Mouse (Mus musculus) left cerebral cortex, postnatal 25 days (tissue): ENCODE data around the gene Lrrc73. TPM values are rescaled to one million over a fixed set of nuclear protein-coding genes. Genes with fewer than 3 reads are reported as not detected.

Source experiments
- DNase-seq, 2 experiments: peaks; one replicate each; pipeline ENCODE4 v3.0.0; 2022; ENCODE audit warnings: low spot score in 2 of 2, mixed read lengths in 1 of 2
- intact Hi-C: fragments of 180-260 bp; cut with DNase I; formaldehyde crosslinking; loops from one replicate; pipeline ENCODE4 v1.15.1; 2025
- total RNA-seq, 2 experiments: library from RNA; stranded (reverse); gene quantifications; 2 replicates each; pipeline ENCODE4 v1.2.3; 2021

Gene Lrrc73
- total RNA-seq, 2 experiments from 2014 or later, result 72.9 to 79.7 TPM

DNA sequence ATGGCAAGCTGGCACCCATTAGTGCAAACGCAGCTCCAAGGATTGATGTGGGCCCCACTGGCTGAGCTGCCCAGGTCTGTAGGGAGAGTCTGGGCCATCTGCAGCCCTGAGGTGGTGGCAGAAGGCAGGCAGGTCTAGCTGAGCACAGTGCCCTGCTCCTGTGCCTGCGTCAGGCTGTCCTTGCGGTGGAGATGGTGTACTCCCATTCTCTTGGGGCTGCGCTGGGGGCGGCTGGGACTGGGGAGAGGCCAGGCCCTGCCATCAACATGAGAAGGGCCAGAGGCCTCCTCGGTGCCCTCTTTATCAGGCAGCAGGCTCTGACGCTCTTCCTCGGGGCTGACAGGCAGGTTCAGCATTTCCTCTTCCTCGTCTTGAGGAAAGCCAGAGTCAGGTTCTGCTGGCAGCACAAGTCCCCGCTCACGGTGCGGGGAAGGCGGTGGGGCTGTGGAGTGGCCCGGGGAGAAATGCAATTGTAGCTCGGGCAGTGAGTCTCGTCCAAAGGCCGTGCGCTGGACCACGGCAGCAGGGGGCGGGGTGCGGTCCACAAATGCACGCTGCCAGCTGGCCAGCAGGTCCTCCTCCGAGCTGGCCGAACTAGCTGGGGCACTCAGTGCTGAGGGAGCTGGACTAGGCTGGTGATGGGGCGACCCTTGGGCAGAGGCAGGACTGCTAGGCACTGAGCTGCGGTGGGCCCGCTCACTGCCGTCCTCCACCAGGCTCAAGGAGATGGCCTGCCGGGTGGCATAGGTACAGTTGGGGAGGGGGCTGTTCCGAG, 5.1 kb downstream of the Lrrc73 start:
- DNase-seq, result no peak
- intact Hi-C loops, result no loop called here

DNA sequence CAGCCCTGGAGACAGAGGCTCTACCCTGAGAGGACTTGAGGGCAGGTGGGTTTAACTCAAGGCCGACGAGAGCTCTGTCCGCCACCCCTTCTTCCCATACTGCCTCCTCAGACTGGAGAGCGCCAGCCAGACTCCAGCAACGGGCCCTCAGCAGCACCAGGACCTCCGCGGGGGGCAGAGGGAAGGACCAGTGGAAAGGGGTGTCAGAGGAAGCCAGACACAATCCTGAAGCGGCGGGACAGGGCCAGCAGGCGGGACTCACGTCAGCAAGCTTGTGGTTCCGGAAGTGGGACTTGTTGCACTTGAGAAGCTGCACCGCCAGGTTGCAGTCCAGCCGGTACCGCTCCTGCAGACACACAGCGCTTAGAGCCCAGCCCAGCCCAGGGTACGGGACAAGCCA, 6.3 kb downstream of the Lrrc73 start:
- DNase-seq, result no peak
- intact Hi-C loops, result no loop called here

DNA sequence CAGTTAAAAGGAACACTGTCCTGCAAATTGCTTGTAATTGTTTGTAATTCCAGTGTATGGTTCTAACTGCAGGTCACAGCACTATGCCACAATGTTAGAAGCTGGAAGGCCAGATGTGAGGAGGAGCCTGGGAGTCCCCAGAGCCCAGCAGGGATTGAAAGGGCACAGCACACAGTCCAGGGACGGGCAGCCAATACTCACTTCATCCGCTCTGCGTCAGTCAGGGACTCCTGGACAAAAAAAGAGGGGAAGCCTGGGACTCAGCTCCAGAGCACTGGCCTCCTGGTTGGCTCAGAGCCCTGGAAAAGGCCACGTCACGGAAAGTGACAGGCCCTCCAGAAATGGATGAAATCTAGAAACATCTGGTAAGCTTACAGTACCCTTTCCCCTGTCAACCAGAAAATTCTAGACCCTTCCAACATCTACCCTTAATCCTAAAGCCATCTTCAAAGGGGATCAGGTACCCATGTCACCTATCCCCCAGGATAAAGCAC, 8.9 kb downstream of the Lrrc73 start:
- no peak for DNase-seq
- intact Hi-C loops, result no loop called here

DNA sequence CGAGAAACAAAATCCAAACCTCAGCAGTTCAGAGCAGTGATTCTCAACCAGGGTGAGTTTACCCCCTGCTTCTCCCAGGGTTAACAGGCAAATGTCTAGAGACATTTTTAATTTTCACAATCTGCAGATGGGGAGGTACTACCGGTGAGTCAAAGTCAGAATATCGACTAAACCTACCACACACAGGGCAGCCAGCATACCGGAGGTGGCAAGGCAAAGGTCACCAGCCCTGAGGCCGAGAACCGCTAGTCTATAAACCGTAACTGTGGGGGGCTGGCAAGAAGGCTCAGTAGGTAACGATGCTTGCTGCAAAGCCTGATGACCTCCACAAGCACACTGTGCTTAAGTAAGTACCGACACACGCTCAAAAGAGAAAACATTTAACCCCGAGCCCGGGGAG, 12.2 kb downstream of the Lrrc73 start:
- no peak for DNase-seq
- intact Hi-C loops, result loop anchor here (5.0 kb wide), 1 partner anchor 127 kb away; no protein-coding TSS in a partner anchor

DNA sequence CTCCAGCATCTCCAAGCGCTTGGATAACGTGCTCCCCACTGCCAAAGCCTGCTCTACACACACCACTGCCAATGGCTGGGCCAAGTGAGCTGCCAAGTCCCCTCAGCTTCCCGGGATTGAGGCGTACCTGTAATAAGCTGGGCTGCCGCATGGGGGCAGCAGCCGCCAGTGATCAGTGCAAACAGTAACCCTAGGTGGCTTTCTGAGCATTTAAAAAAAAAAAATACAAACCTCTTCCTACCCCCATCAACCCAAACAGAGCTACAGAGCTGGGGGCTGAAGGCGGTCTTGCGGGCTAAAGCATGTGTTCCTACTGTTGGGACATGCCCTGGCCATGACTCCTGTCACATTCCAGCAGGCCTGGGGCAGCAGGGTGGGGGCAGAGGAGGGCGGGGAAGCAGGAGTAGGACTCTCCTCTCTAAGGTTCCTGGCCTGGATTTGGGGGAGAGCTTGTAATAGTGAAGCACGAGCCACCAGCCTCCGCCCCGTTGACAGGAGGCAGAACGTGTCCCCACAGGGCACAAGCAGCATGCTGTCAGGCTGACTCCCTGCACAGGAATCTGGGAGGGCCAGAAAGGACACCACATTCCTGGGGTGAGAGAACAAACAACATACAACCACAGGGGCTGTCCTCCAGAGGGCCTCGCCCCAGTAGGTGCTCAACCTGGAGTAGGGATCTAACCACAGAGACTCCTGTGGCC, 12.7 kb downstream of the Lrrc73 start:
- peak; percentile 82 to 90 for DNase-seq
- intact Hi-C loops, result loop anchor here (1.0 to 5.0 kb wide), 2 partner anchors 32 to 126 kb away; no protein-coding TSS in a partner anchor

DNA sequence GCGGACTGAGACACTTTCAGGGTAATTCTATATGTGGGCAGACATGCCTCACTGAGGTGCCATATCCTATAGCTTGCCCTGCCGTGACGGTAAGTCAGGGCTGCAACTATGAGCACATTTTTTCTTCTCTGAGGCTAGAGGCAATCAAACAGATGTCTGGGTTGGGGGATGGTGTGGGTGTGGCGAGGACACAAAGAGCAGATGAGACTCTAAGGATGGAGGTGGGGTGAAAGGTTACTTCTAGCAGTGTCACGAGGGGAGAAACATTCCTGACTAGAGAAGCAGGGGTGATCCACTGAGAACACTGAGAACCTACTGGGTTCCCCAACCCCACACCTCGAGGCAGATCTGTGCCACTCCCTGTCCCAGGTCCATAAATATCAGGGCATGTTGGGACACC, 13.7 kb downstream of the Lrrc73 start:
- no peak for DNase-seq
- intact Hi-C loops, result loop anchor here (1.0 to 5.0 kb wide), 2 partner anchors 31 to 125 kb away; no protein-coding TSS in a partner anchor

DNA sequence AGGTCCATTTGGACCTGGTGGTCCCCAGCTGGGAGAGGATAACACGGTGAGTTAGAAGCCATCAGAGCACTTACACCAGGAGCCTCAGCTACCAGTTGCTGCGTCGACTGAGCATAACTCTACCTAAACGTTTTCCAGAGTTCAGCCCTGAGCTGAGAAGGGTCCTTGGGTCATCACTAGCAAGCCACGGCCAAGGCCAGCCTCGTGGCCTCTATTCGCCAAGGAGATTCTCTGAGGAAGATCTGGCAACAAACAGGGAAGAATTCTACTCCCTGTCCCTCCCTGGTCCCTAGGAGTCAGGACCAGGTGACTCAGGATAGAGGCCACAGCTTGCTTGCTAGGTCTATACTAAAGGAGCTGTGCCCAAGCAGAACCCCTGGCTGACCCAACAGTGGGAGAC, 14.2 kb downstream of the Lrrc73 start:
- intact Hi-C loops, result loop anchor here (5.0 kb wide), 1 partner anchor 125 kb away; no protein-coding TSS in a partner anchor
- DNase-seq, result no peak

DNA sequence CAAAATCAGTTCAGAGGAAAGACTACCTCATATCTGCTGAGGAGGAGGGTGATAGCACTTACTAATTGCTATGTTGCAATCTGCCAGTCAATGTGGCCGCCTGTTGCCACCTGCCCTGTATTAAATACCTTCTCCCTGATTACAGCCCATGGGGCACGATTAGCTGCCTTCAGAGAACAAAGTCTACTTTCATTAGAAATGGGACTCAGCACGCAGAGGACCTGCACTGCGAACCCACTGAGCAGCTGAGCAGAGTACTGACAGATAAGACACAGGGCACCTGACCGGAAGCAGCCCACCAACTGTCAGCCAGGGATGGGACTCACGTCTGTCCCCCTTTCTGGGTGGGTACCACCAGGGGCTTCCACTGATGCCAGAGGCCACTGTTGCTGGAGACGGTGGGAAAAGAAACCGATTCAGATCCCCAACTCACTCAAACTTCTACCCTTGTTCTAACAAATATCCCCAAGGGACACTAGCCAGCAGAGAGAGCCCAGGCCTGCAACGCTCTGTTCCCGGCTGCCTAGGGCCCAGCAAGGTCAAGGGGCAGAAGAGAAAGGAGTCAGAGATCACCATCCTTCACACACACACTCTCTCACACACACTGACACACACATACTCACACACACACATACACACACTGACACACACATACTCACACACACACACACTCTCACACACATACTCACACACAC, 14.8 kb downstream of the Lrrc73 start:
- intact Hi-C loops, result loop anchor here (5.0 kb wide), 1 partner anchor 124 kb away; no protein-coding TSS in a partner anchor

DNA sequence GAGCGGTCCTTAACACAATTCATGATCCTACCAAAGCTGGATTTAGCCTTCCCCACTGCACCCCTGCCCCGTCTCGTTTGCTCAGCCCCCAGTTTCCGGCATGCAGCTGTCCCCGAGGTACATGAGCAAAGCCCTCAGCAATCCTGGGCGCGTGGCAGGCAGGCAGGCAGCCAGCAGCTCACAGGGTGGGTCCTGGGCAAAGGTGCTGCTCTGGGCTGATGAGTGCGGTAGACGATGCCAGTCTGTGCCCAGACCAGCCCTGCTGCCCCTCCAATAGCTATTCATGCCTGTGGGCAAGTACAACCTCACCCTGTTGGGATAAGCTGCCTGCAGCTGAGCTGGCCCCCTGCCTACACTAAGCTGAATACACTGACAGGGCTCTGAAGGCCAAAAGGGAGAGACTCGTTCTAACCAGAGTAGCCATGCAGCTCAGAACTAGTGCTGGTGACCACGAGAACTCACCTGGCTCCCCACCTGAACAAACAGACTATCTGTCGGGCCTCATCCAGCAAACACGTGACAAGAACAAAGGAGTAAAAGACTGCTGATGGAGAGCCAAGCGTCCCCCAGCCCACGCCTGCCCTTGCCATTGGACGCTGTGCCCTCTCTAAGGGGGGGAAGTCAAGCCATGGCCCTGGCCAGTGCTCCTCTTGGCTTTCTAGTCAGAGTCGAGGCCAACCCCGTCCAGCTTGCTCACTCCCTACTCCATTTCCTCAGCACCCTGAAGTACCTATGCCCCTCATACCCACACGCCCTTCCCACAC, 16.6 kb downstream of the Lrrc73 start:
- intact Hi-C loops, result loop anchor here (5.0 kb wide), 2 partner anchors 112 to 122 kb away; partner anchors contain the start of gene Zfp318
- DNase-seq, result no peak

More for the DNA sequence above, 14.8 kb downstream of the Lrrc73 start:
- no peak for DNase-seq

DNA sequence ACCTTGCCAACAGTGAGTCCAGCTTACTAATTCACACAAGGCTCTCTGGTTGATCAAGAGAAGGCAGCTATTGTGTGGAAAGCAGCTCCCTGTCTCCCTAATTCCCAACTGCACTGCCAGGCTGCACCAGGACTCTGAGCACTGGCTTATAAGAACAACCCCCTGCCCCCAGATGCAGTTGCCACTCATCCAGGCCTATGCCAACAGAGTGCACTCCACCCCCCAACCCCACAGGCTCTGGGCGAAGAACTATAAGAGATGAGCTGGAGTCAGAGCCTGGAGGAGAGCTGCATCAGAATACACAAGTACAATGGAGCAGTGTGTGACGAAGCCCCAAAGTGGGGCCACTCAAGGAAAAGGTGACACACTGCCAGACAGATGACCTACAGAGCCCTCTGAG, 18.7 kb downstream of the Lrrc73 start:
- DNase-seq, result peak in 1 of 2 experiments; percentile 40
- intact Hi-C loops, result loop anchor here (5.0 kb wide), 1 partner anchor 110 kb away; the partner anchor contains the start of gene Zfp318

DNA sequence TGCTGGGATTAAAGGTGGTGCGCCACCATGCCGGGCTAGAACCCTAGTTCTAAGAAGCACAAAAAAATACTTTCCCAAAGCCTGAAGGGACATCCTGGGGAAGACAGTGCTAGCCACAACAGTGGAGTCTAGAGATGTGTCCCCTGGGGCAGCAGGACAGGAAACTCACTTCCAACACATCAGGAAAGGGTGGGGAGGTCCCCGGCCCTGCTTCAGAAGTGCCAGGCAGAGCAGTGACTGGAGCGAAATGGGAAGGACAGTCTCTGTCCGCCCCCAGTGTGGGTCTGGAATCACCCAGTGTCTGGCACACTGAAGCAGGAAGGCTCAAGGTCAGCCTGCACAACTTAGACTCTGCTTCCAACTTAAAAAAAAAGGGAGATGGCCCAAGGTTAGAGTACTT, 19.3 kb downstream of the Lrrc73 start:
- intact Hi-C loops, result loop anchor here (5.0 kb wide), 1 partner anchor 110 kb away; the partner anchor contains the start of gene Zfp318
- no peak for DNase-seq

DNA sequence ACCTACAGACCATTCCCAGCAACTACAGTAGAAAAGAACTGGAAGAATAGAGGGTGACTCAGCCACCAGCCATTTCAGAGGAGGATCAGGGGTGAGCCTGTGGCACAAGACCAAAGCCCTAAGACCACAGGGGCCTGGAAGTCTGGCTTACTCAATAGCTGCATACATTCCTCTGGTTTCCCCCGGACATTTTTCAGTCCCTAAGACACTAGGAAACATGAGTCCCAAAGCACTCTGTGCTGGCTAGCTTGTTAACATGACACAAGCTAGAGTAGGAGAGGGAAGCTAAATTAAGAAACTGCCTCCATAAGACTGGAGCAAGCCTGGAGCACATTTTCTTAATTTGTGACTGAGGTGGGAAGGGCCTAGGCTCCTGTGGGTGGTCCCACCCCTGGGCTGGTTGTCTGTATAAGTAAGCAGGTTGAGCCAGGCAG, 20.5 kb downstream of the Lrrc73 start:
- peak; percentile 35 to 88 for DNase-seq
- intact Hi-C loops, result loop anchor here (2.0 to 5.0 kb wide), 2 partner anchors 23 to 108 kb away; partner anchors contain the start of genes Dlk2 and Zfp318

DNA sequence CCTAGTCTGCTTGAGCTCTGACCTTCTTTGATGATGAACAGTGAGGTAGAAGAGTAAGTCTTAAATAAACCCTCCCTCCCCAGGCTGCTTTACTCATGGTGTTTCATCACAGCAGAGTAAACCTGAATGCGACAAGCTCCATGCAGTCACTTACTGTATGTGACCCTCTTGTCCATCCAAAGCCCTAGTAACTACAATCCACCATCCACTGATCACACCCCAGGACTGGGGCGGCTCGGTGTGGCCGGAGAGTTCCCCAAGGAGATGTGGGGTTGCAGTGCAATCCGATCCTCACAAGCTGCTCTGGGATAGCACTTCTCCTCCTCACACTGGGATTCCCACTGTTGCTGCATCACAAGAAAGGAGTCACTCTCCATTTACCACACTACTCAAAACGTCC, 21.1 kb downstream of the Lrrc73 start:
- no peak for DNase-seq
- intact Hi-C loops, result loop anchor here (2.0 to 5.0 kb wide), 2 partner anchors 22 to 108 kb away; partner anchors contain the start of genes Dlk2 and Zfp318

DNA sequence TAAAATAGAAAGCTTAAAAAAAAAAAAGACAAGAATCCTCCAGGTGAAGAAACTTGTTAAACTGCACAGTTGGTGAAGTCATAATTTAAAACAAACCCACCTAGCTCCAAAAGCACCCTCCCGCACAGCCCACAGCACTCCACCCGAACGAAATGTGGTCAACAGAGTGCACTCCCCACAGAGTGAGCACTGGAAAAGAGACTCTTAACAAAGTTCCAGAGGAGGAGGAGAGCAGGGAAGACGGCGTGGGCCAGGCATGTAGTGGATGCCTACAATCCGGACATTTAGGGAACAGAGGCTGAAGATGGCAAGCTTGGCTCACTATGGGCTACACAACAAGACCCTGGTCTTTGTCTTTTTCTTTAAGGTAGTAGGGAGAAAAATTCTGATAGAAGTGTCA, 21.7 kb downstream of the Lrrc73 start:
- intact Hi-C loops, result loop anchor here (2.0 kb wide), 1 partner anchor 22 kb away; the partner anchor contains the start of gene Dlk2
- DNase-seq, result no peak

DNA sequence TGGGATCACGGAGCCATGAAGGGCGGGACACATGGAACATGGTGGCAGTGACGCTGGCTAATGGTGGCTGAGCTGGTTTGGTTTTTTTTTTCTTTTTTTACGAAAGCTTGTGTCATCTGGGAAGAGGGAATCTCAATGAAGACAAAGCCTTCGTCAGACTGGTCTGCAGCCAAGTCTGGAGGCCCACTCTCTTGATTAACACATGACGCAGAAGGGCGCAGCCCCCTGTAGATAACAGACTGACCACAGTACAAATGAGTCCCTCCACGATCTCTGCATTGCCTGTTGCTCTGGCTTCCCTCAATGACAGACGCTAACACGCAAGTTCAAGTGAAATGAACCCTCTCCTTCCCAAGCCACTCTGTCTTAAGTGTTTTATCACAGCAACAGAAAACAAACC, 22.2 kb downstream of the Lrrc73 start:
- intact Hi-C loops, result loop anchor here (2.0 kb wide), 1 partner anchor 21 kb away; the partner anchor contains the start of gene Dlk2
- DNase-seq, result no peak

DNA sequence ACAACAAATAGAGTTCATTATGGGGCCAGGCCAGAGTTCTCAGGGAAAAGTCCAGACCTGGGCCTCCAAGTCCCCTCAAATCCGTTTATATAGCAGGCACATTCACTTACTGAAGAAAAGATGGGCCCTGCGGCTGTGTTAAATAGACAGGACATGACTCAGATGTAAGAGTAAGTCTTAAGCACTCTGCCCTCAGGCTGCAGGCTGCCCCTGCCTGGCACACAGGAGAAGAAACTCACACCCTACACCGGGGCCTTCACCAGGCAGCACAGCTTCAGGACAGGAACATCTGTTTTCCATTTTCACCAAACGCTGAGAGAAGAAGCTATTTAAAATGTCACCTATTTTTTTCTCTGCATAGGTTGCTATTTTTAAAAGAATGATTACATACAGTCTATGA, 24.3 kb downstream of the Lrrc73 start:
- no peak for DNase-seq
- intact Hi-C loops, result no loop called here

DNA sequence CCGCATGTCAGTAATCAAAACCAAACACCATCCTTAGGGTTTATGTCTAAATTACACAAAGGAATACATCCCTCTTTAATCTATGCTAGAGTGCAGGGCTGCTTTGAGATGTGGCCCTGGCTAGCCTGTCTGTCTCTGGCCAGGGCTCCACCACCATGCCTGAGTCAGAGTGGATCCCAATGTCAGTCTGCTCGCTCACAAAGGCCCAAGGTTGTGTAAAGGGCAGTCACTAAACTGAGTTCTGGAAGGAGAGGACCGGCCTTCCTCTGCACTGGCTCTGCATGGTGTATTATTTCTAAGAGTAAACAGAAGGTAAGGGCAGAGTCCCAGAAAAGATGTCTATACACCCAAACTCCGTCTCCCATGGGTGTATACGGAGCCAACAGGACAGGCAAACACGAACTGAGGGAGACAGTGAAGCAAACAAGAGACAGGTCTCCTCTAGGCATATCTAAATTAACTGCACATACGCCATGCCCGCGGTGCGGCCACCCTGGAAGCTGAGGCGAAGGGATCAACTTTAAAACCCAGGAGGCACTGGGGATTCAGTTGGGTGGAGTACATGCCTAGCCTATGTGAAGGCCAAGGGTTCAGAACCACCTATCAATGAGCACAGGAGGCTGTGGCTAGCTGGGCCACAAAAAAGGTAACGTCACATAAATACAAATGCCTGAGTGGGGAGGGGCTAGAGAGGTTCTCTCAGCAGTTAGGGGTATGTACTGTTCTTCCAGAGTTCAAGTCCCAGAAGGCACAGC, 24.9 kb downstream of the Lrrc73 start:
- DNase-seq, result no peak
- intact Hi-C loops, result no loop called here
